Mouse (Mus musculus) midbrain, postnatal 0 days (tissue): ENCODE measurements at regions not wholly inside any gene's neighbourhood (a gene's known extent, or its start where the extent isn't known, plus 50 kb on each side); places are given as distances from the start of the nearest gene placed in this dataset.

Experiments used
- ATAC-seq: fragments of 200-750 bp; cut with Nextera tagmentation; 2 replicates; pipeline ENCODE4 v1.8.0; 2017; ENCODE audit warnings: moderate number of reproducible peaks, mild to moderate bottlenecking, moderate TSS enrichment, moderate library complexity; ENCODE audit not compliant: low FRiP score
- DNase-seq: peaks from one replicate; pipeline ENCODE4 v3.0.0-alpha.2; 2015; ENCODE audit warnings: low spot score
- H3K27ac ChIP-seq: fragments of 300-500 bp; sonication (generic); 2 replicates; pipeline ENCODE4 v1.5.1; 2014; ENCODE audit warnings: low read depth, mild to moderate bottlenecking, low read length, mixed read lengths
- H3K27me3 ChIP-seq: fragments of 300-500 bp; sonication (generic); 2 replicates; pipeline ENCODE4 v1.6.1; 2014; ENCODE audit warnings: low read length, control low read depth, mixed read lengths; ENCODE audit not compliant: insufficient read depth
- H3K36me3 ChIP-seq: fragments of 300-500 bp; sonication (generic); 2 replicates; pipeline ENCODE4 v1.6.1; 2014; ENCODE audit warnings: low read length, control low read depth, mixed read lengths; ENCODE audit not compliant: insufficient read depth
- H3K4me1 ChIP-seq: fragments of 300-500 bp; sonication (generic); 2 replicates; pipeline ENCODE4 v1.6.1; 2014; ENCODE audit warnings: mild to moderate bottlenecking, control low read depth, antibody characterized with exemption, low read length, mixed read lengths; ENCODE audit not compliant: insufficient read depth
- H3K4me2 ChIP-seq: fragments of 300-500 bp; sonication (generic); 2 replicates; pipeline ENCODE4 v1.6.1; 2014; ENCODE audit warnings: low read depth, mild to moderate bottlenecking, low read length, mixed read lengths; ENCODE audit not compliant: poor library complexity, severe bottlenecking
- H3K4me3 ChIP-seq: fragments of 300-500 bp; sonication (generic); 2 replicates; pipeline ENCODE4 v1.5.1; 2014; ENCODE audit warnings: low read depth, mild to moderate bottlenecking, low read length, moderate library complexity
- H3K9ac ChIP-seq: fragments of 300-500 bp; sonication (generic); replicated peaks from 2 replicates; pipeline ENCODE4 v1.6.1; 2014; ENCODE audit warnings: mild to moderate bottlenecking, low read length, moderate library complexity, mixed read lengths; ENCODE audit not compliant: poor library complexity, severe bottlenecking
- H3K9me3 ChIP-seq: fragments of 300-500 bp; sonication (generic); 2 replicates; pipeline ENCODE4 v1.6.1; 2016; ENCODE audit warnings: low read length, control low read depth
- CTCF ChIP-seq: IDR thresholded peaks from 2 replicates; pipeline ENCODE4 v1.5.1; 2016; ENCODE audit warnings: antibody characterized with exemption, mild to moderate bottlenecking
- WGBS: fragments of 180-500 bp; shearing (Covaris S2); extraction: QIAGEN DNeasy Blood & Tissue Kit; methylation state at CpG from one replicate; pipeline ENCODE4 v1.1.7; 2014; 5-methylcytosine and 5-hydroxymethylcytosine counted together

GRCm38 (mm10) chr7:134569247-134569646, 101.2 kb upstream of the Dock1 start:
- H3K36me3 ChIP-seq: no peaks in the 10 kb centered on the region
- H3K27me3 ChIP-seq: no peaks in the 10 kb centered on the region
- no peak overlapping the region for H3K4me3 ChIP-seq
- no peak overlapping the region for H3K9ac ChIP-seq
- no peak for ATAC-seq
- H3K27ac ChIP-seq: no peak overlapping the region
- WGBS: 83% methylated on average over 3 of the region's 3 CpGs
- H3K4me1 ChIP-seq: no peaks in the 10 kb centered on the region
- no peak overlapping the region for H3K4me2 ChIP-seq
- TF ChIP-seq CTCF: no peak
- no peak for DNase-seq
- H3K9me3 ChIP-seq: no peaks in the 10 kb centered on the region

- no peak for TF ChIP-seq CTCF
- H3K9ac ChIP-seq: no peak overlapping the region
- no peaks in the 10 kb centered on the region for H3K4me1 ChIP-seq
- no peak for ATAC-seq
- no peaks in the 10 kb centered on the region for H3K27me3 ChIP-seq
- WGBS: 90% methylated on average over 5 of the region's 5 CpGs
- no peak for DNase-seq
- H3K4me3 ChIP-seq: no peak overlapping the region
- H3K36me3 ChIP-seq: no peaks in the 10 kb centered on the region
- no peak overlapping the region for H3K4me2 ChIP-seq
- H3K27ac ChIP-seq: no peak overlapping the region
- H3K9me3 ChIP-seq: no peaks in the 10 kb centered on the region
Measured at GRCm38 (mm10) chr7:134570176-134570810, 100.2 kb upstream of the Dock1 start.

- Histone ChIP-seq H3K9ac (no peak overlapping the region), H3K4me1 (no peaks in the 10 kb centered on the region), H3K27ac (no peak overlapping the region), H3K4me2 (no peak overlapping the region), H3K27me3 (no peaks in the 10 kb centered on the region), H3K36me3 (no peaks in the 10 kb centered on the region), H3K9me3 (no peaks in the 10 kb centered on the region), H3K4me3 (no peak overlapping the region)
- DNase-seq: no peak
- no peak for TF ChIP-seq CTCF
- ATAC-seq: no peak
Measured at GRCm38 (mm10) chr7:134581746-134582145, 88.7 kb upstream of the Dock1 start.

- no peaks in the 10 kb centered on the region for H3K27me3 ChIP-seq
- no peak overlapping the region for H3K4me2 ChIP-seq
- H3K27ac ChIP-seq: no peak overlapping the region
- DNase-seq (no peak), ATAC-seq (no peak)
- no peak for TF ChIP-seq CTCF
- no peak overlapping the region for H3K9ac ChIP-seq
- H3K4me1 ChIP-seq: no peaks in the 10 kb centered on the region
- 87% methylated on average over 5 of the region's 5 CpGs for WGBS
- H3K36me3 ChIP-seq: no peaks in the 10 kb centered on the region
- no peak overlapping the region for H3K4me3 ChIP-seq
- no peaks in the 10 kb centered on the region for H3K9me3 ChIP-seq
Measured at GRCm38 (mm10) chr7:134585478-134585877, 85.0 kb upstream of the Dock1 start.

- Histone ChIP-seq H3K9ac (no peak overlapping the region), H3K36me3 (no peaks in the 10 kb centered on the region), H3K27me3 (no peaks in the 10 kb centered on the region), H3K27ac (no peak overlapping the region), H3K9me3 (no peaks in the 10 kb centered on the region), H3K4me1 (no peaks in the 10 kb centered on the region), H3K4me3 (no peak overlapping the region), H3K4me2 (no peak overlapping the region)
- WGBS: 92% methylated on average over 6 of the region's 6 CpGs
- no peak for ATAC-seq
- DNase-seq: no peak
- TF ChIP-seq CTCF: no peak
Measured at GRCm38 (mm10) chr7:134586990-134587389, 83.5 kb upstream of the Dock1 start.

GRCm38 (mm10) chr7:134607886-134608285, 62.6 kb upstream of the Dock1 start:
- Histone ChIP-seq H3K27me3 (no peaks in the 10 kb centered on the region), H3K9ac (no peak overlapping the region), H3K4me1 (no peaks in the 10 kb centered on the region), H3K9me3 (no peaks in the 10 kb centered on the region), H3K36me3 (no peaks in the 10 kb centered on the region), H3K27ac (no peak overlapping the region), H3K4me2 (no peak overlapping the region), H3K4me3 (no peak overlapping the region)
- WGBS: 45% methylated on average over 3 of the region's 3 CpGs
- TF ChIP-seq CTCF: no peak
- ATAC-seq (no peak), DNase-seq (peak; percentile 27)
